Mouse (Mus musculus): ENCODE measurements around the gene Crisp2. TPM values are rescaled to one million over a fixed set of nuclear protein-coding genes. Genes with fewer than 3 reads are reported as not detected.
A peak's percentile ranks its signal among the peaks of the same experiment; 100 is the strongest.

The Crisp2 gene
- polyA plus RNA-seq (2015; fragmentation: Nextera tagmentation; extraction: Ambion mirVana) = not detected in 2 replicates

GRCm38 (mm10) chr17:40806953-40807572, at the start of gene Crisp2:
Gene Crisp2, minus strand, starts transcription at chr17:40807003.
- no peak within 1 kb of the TSS for H3K27ac ChIP-seq
- ATAC-seq (ENCODE audit: low FRiP score, low read depth) = no peak
- H3K36me3 ChIP-seq = no peaks in the 10 kb centered on the region
- H3K27me3 ChIP-seq = no peaks in the 10 kb centered on the region
- WGBS = 27% methylated on average over 2 of the region's 2 CpGs
- H3K9me3 ChIP-seq = no peaks in the 10 kb centered on the region
- H3K9ac ChIP-seq = no peak within 1 kb of the TSS
- no peak within 1 kb of the TSS for H3K4me3 ChIP-seq
- H3K4me1 ChIP-seq = no peaks in the 10 kb centered on the region
- H3K4me2 ChIP-seq (replicated peaks) = no peak within 1 kb of the TSS

- Histone ChIP-seq H3K9me3 (no peaks in the 10 kb centered on the region), H3K4me3 (no peak overlapping the region), H3K27ac (no peak overlapping the region), H3K9ac (no peak overlapping the region), H3K4me1 (no peaks in the 10 kb centered on the region), H3K36me3 (no peaks in the 10 kb centered on the region), H3K4me2 (replicated peaks) (no peak overlapping the region), H3K27me3 (no peaks in the 10 kb centered on the region)
- ATAC-seq (ENCODE audit: low FRiP score, low read depth) = no peak
Observed at GRCm38 (mm10) chr17:40855065-40855464, 48.3 kb upstream of the Crisp2 start.

GRCm38 (mm10) chr17:40837308-40837707, 30.5 kb upstream of the Crisp2 start:
- Histone ChIP-seq H3K27me3 (no peaks in the 10 kb centered on the region), H3K4me3 (no peak overlapping the region), H3K9ac (no peak overlapping the region), H3K27ac (no peak overlapping the region), H3K4me2 (replicated peaks) (no peak overlapping the region), H3K9me3 (no peaks in the 10 kb centered on the region), H3K36me3 (no peaks in the 10 kb centered on the region), H3K4me1 (no peaks in the 10 kb centered on the region)
- no peak for ATAC-seq (ENCODE audit: low FRiP score, low read depth)

GRCm38 (mm10) chr17:40831870-40832269, 25.1 kb upstream of the Crisp2 start:
- Histone ChIP-seq H3K27me3 (no peaks in the 10 kb centered on the region), H3K9ac (no peak overlapping the region), H3K4me3 (no peak overlapping the region), H3K9me3 (no peaks in the 10 kb centered on the region), H3K36me3 (no peaks in the 10 kb centered on the region), H3K4me1 (no peaks in the 10 kb centered on the region), H3K4me2 (replicated peaks) (no peak overlapping the region), H3K27ac (no peak overlapping the region)
- ATAC-seq (ENCODE audit: low FRiP score, low read depth) = no peak
- WGBS = 48% methylated on average over 2 of the region's 2 CpGs

- H3K27me3 ChIP-seq = no peaks in the 10 kb centered on the region
- no peak overlapping the region for H3K27ac ChIP-seq
- no peaks in the 10 kb centered on the region for H3K9me3 ChIP-seq
- ATAC-seq (ENCODE audit: low FRiP score, low read depth) = no peak
- no peak overlapping the region for H3K4me3 ChIP-seq
- H3K4me1 ChIP-seq = no peaks in the 10 kb centered on the region
- no peak overlapping the region for H3K4me2 ChIP-seq (replicated peaks)
- no peak overlapping the region for H3K9ac ChIP-seq
- no peaks in the 10 kb centered on the region for H3K36me3 ChIP-seq
- 58% methylated on average over 8 of the region's 8 CpGs for WGBS
Observed at GRCm38 (mm10) chr17:40824549-40824948, 17.7 kb upstream of the Crisp2 start.

- no peak overlapping the region for H3K4me2 ChIP-seq (replicated peaks)
- WGBS = 17% methylated on average over 4 of the region's 4 CpGs
- no peak overlapping the region for H3K4me3 ChIP-seq
- no peaks in the 10 kb centered on the region for H3K27me3 ChIP-seq
- H3K9ac ChIP-seq = no peak overlapping the region
- H3K27ac ChIP-seq = no peak overlapping the region
- H3K9me3 ChIP-seq = no peaks in the 10 kb centered on the region
- ATAC-seq (ENCODE audit: low FRiP score, low read depth) = 0 out of 2 replicates have a peak, but pooled peaks have one; percentile 51
- no peaks in the 10 kb centered on the region for H3K36me3 ChIP-seq
- no peaks in the 10 kb centered on the region for H3K4me1 ChIP-seq
Observed at GRCm38 (mm10) chr17:40823817-40824216, 17.0 kb upstream of the Crisp2 start.

GRCm38 (mm10) chr17:40821477-40821876, 14.7 kb upstream of the Crisp2 start:
- no peak for ATAC-seq (ENCODE audit: low FRiP score, low read depth)
- no peaks in the 10 kb centered on the region for H3K9me3 ChIP-seq
- no peak overlapping the region for H3K4me3 ChIP-seq
- H3K27me3 ChIP-seq = no peaks in the 10 kb centered on the region
- no peaks in the 10 kb centered on the region for H3K36me3 ChIP-seq
- H3K9ac ChIP-seq = no peak overlapping the region
- no peak overlapping the region for H3K27ac ChIP-seq
- WGBS = 51% methylated on average over 9 of the region's 9 CpGs
- H3K4me1 ChIP-seq = no peaks in the 10 kb centered on the region
- H3K4me2 ChIP-seq (replicated peaks) = no peak overlapping the region

- H3K4me3 ChIP-seq = no peak overlapping the region
- H3K27me3 ChIP-seq = no peaks in the 10 kb centered on the region
- WGBS = 72% methylated on average over 4 of the region's 4 CpGs
- no peak overlapping the region for H3K9ac ChIP-seq
- no peak overlapping the region for H3K4me2 ChIP-seq (replicated peaks)
- H3K9me3 ChIP-seq = no peaks in the 10 kb centered on the region
- no peaks in the 10 kb centered on the region for H3K36me3 ChIP-seq
- no peak overlapping the region for H3K27ac ChIP-seq
- no peak for ATAC-seq (ENCODE audit: low FRiP score, low read depth)
- H3K4me1 ChIP-seq = no peaks in the 10 kb centered on the region
Observed at GRCm38 (mm10) chr17:40817340-40817943, 10.6 kb upstream of the Crisp2 start.

GRCm38 (mm10) chr17:40812259-40812658, 5.5 kb upstream of the Crisp2 start:
- H3K4me2 ChIP-seq (replicated peaks) = no peak overlapping the region
- WGBS = 64% methylated on average over 2 of the region's 2 CpGs
- no peak overlapping the region for H3K9ac ChIP-seq
- H3K4me3 ChIP-seq = no peak overlapping the region
- no peaks in the 10 kb centered on the region for H3K27me3 ChIP-seq
- H3K27ac ChIP-seq = no peak overlapping the region
- ATAC-seq (ENCODE audit: low FRiP score, low read depth) = no peak
- H3K9me3 ChIP-seq = no peaks in the 10 kb centered on the region
- no peaks in the 10 kb centered on the region for H3K36me3 ChIP-seq
- no peaks in the 10 kb centered on the region for H3K4me1 ChIP-seq

GRCm38 (mm10) chr17:40811560-40811959, 4.8 kb upstream of the Crisp2 start:
- ATAC-seq (ENCODE audit: low FRiP score, low read depth) = no peak

GRCm38 (mm10) chr17:40810934-40811333, 4.1 kb upstream of the Crisp2 start, which contains the start of gene Rhag:
Gene Rhag, plus strand, starts transcription at chr17:40811126.
- Histone ChIP-seq H3K4me2 (replicated peaks) (no peak within 1 kb of the TSS), H3K27ac (no peak within 1 kb of the TSS), H3K4me3 (no peak within 1 kb of the TSS), H3K4me1 (no peaks in the 10 kb centered on the region), H3K9ac (no peak within 1 kb of the TSS), H3K27me3 (no peaks in the 10 kb centered on the region), H3K9me3 (no peaks in the 10 kb centered on the region), H3K36me3 (no peaks in the 10 kb centered on the region)
- ATAC-seq (ENCODE audit: low FRiP score, low read depth) = no peak
- WGBS = 76% methylated on average over 1 of the region's 1 CpGs

More at GRCm38 (mm10) chr17:40811560-40811959, 4.8 kb upstream of the Crisp2 start:
- no peak overlapping the region for H3K27ac ChIP-seq
- H3K36me3 ChIP-seq = no peaks in the 10 kb centered on the region
- no peak overlapping the region for H3K4me2 ChIP-seq (replicated peaks)
- H3K9ac ChIP-seq = no peak overlapping the region
- H3K4me3 ChIP-seq = no peak overlapping the region
- 84% methylated on average over 1 of the region's 1 CpGs for WGBS
- H3K27me3 ChIP-seq = no peaks in the 10 kb centered on the region
- no peaks in the 10 kb centered on the region for H3K4me1 ChIP-seq
- no peaks in the 10 kb centered on the region for H3K9me3 ChIP-seq

- no peak overlapping the region for H3K27ac ChIP-seq
Observed at GRCm38 (mm10) chr17:40808071-40808470, 1.3 kb upstream of the Crisp2 start.

GRCm38 (mm10) chr17:40806550-40806949, 253 bp downstream of the Crisp2 start:
- Histone ChIP-seq H3K27ac (no peak overlapping the region), H3K9me3 (no peaks in the 10 kb centered on the region), H3K4me2 (replicated peaks) (no peak overlapping the region), H3K9ac (no peak overlapping the region), H3K36me3 (no peaks in the 10 kb centered on the region), H3K4me3 (no peak overlapping the region), H3K4me1 (no peaks in the 10 kb centered on the region), H3K27me3 (no peaks in the 10 kb centered on the region)
- no peak for ATAC-seq (ENCODE audit: low FRiP score, low read depth)
- 53% methylated on average over 3 of the region's 3 CpGs for WGBS

More at GRCm38 (mm10) chr17:40808071-40808470, 1.3 kb upstream of the Crisp2 start:
- Histone ChIP-seq H3K36me3 (no peaks in the 10 kb centered on the region), H3K4me2 (replicated peaks) (no peak overlapping the region), H3K4me3 (no peak overlapping the region), H3K9me3 (no peaks in the 10 kb centered on the region), H3K9ac (no peak overlapping the region), H3K27me3 (no peaks in the 10 kb centered on the region), H3K4me1 (no peaks in the 10 kb centered on the region)
- ATAC-seq (ENCODE audit: low FRiP score, low read depth) = no peak
